In the genomic region with DNA sequence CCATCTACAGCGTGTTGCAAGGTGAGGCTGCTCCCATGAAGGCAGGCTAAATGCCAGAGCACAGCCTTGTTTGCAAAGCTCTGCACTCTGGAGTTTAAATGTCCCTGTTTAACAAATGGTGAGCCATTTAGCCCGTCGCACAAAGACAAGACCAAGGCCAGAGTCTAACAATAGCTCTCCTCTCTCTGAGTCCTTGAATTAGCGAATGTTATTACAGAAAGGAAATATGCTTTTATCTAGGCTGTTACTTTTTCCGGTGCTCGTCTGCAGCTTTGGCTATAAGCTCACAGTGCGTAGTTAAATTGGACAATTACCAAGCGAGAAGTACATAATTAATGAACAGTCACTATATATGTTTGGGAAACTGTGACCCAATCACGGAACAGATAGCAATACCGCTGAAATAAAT, we compare ENCODE assay signal across 14 mouse cellular contexts.
DNase-seq lines count a peak whose midpoint lies in the region; ATAC-seq lines count a peak whose summit lies in the region.
"Had no signal": no experiment of that assay in that cellular context is flagged by ENCODE, and none has a peak within 500 bp of the region (broad histone marks: within the 10 kb centered on the region; RNA-seq: fewer than 3 reads in every experiment).

No protein-coding gene starts in this region.

- H3K4me1 ChIP-seq in hindbrain, embryonic 14.5 days (replicated peaks; ENCODE audit: control insufficient read depth, insufficient read depth, low read length): peaks cover 19% of the 10 kb centered on the region
- peaks cover 24% of the 10 kb centered on the region for H3K4me1 ChIP-seq in hindbrain, embryonic 12.5 days
- peaks cover 18% of the 10 kb centered on the region for H3K4me1 ChIP-seq in midbrain, embryonic 16.5 days (ENCODE audit: control insufficient read depth, insufficient read depth, low read length)
- H3K4me1 ChIP-seq in midbrain, embryonic 13.5 days (replicated peaks): peaks cover 27% of the 10 kb centered on the region
- H3K4me1 ChIP-seq in forebrain, embryonic 14.5 days (ENCODE audit: control insufficient read depth, insufficient read depth, low read length): peaks cover 31% of the 10 kb centered on the region
- H3K4me1 ChIP-seq: liver, embryonic 12.5 days had no signal

- ATAC-seq in hindbrain, embryonic 14.5 days (ENCODE audit: low FRiP score): peak; percentile 37; the same call in 1 of the 2 replicates
- ATAC-seq in hindbrain, embryonic 12.5 days (ENCODE audit: low FRiP score): no peak
- ATAC-seq in midbrain, embryonic 16.5 days: no peak
- no peak for ATAC-seq in midbrain, embryonic 13.5 days
- ATAC-seq in forebrain, embryonic 14.5 days: peak; percentile 58
- ATAC-seq: activated CD4-positive, CD25-positive, alpha-beta regulatory T cell, adult 4 months; liver, embryonic 12.5 days had no signal

- DNase-seq in hindbrain, embryonic 14.5 days (ENCODE audit: low spot score): no peak
- peak; percentile 60 for DNase-seq in adrenal gland, postnatal 14 days
- DNase-seq in forebrain, embryonic 14.5 days (ENCODE audit: low spot score): peak; percentile 76
- no peak for DNase-seq in left cerebral cortex, postnatal 25 days (ENCODE audit: low spot score in 2 of 2)
- no peak for DNase-seq in cerebellum, adult 9-10 months
- DNase-seq: kidney, adult 11 months; kidney, postnatal 14 days; layer of hippocampus, adult 9-11 months; thymus, postnatal 14 days had no signal

- WGBS in hindbrain, embryonic 14.5 days: 43% methylated on average over 10 of the region's 10 CpGs
- 55% methylated on average over 10 of the region's 10 CpGs for WGBS in hindbrain, embryonic 12.5 days
- WGBS in midbrain, embryonic 16.5 days: 44% methylated on average over 10 of the region's 10 CpGs
- WGBS in midbrain, embryonic 13.5 days: 42% methylated on average over 10 of the region's 10 CpGs
- WGBS in forebrain, embryonic 14.5 days: 8% methylated on average over 10 of the region's 10 CpGs

- H3K36me3 ChIP-seq in hindbrain, embryonic 14.5 days (replicated peaks; ENCODE audit: control insufficient read depth, insufficient read depth): no peaks in the 10 kb centered on the region
- no peaks in the 10 kb centered on the region for H3K36me3 ChIP-seq in hindbrain, embryonic 12.5 days
- H3K36me3 ChIP-seq in midbrain, embryonic 16.5 days (ENCODE audit: control insufficient read depth, insufficient read depth, low read length): no peaks in the 10 kb centered on the region
- no peaks in the 10 kb centered on the region for H3K36me3 ChIP-seq in midbrain, embryonic 13.5 days
- no peaks in the 10 kb centered on the region for H3K36me3 ChIP-seq in forebrain, embryonic 14.5 days (ENCODE audit: control insufficient read depth, insufficient read depth, low read length)
- H3K36me3 ChIP-seq: liver, embryonic 12.5 days had no signal

- no peaks in the 10 kb centered on the region for H3K9me3 ChIP-seq in hindbrain, embryonic 14.5 days (ENCODE audit: control insufficient read depth, low read length)
- no peaks in the 10 kb centered on the region for H3K9me3 ChIP-seq in hindbrain, embryonic 12.5 days (replicated peaks)
- no peaks in the 10 kb centered on the region for H3K9me3 ChIP-seq in midbrain, embryonic 16.5 days (replicated peaks; ENCODE audit: control insufficient read depth, low read length, poor library complexity, severe bottlenecking)
- H3K9me3 ChIP-seq in midbrain, embryonic 13.5 days: no peaks in the 10 kb centered on the region
- no peaks in the 10 kb centered on the region for H3K9me3 ChIP-seq in forebrain, embryonic 14.5 days (replicated peaks; ENCODE audit: control insufficient read depth, low read length)
- H3K9me3 ChIP-seq: liver, embryonic 12.5 days had no signal

- intact Hi-C loops in left cerebral cortex, postnatal 25 days (cut with DNase I): no loop called here

- no peaks in the 10 kb centered on the region for H3K27me3 ChIP-seq in hindbrain, embryonic 14.5 days (ENCODE audit: control insufficient read depth, insufficient read depth, low read length)
- H3K27me3 ChIP-seq in hindbrain, embryonic 12.5 days: no peaks in the 10 kb centered on the region
- H3K27me3 ChIP-seq in midbrain, embryonic 16.5 days (ENCODE audit: control insufficient read depth, insufficient read depth, low read depth, low read length): no peaks in the 10 kb centered on the region
- no peaks in the 10 kb centered on the region for H3K27me3 ChIP-seq in midbrain, embryonic 13.5 days
- 0 out of 2 replicates have a peak, but pooled peaks cover 4% of the 10 kb centered on the region for H3K27me3 ChIP-seq in forebrain, embryonic 14.5 days (replicated peaks; ENCODE audit: control insufficient read depth, insufficient read depth, low read length)
- H3K27me3 ChIP-seq: liver, embryonic 12.5 days had no signal

- no peak overlapping the region for H3K4me3 ChIP-seq in hindbrain, embryonic 14.5 days (replicated peaks; ENCODE audit: low read length)
- no peak overlapping the region for H3K4me3 ChIP-seq in hindbrain, embryonic 12.5 days
- no peak overlapping the region for H3K4me3 ChIP-seq in midbrain, embryonic 16.5 days (ENCODE audit: low read depth, low read length)
- H3K4me3 ChIP-seq in midbrain, embryonic 13.5 days (replicated peaks): no peak overlapping the region
- H3K4me3 ChIP-seq in forebrain, embryonic 14.5 days (ENCODE audit: low read depth, low read length): no peak overlapping the region
- H3K4me3 ChIP-seq: liver, embryonic 12.5 days had no signal

- no peak overlapping the region for H3K4me2 ChIP-seq in hindbrain, embryonic 14.5 days (replicated peaks)
- H3K4me2 ChIP-seq in hindbrain, embryonic 12.5 days (replicated peaks): no peak overlapping the region
- H3K4me2 ChIP-seq in midbrain, embryonic 16.5 days (ENCODE audit: low read length): no peak overlapping the region
- H3K4me2 ChIP-seq in midbrain, embryonic 13.5 days (replicated peaks): no peak overlapping the region
- no peak overlapping the region for H3K4me2 ChIP-seq in forebrain, embryonic 14.5 days (ENCODE audit: low read length)
- H3K4me2 ChIP-seq: liver, embryonic 12.5 days had no signal

- no peak overlapping the region for H3K27ac ChIP-seq in hindbrain, embryonic 14.5 days
- H3K27ac ChIP-seq in hindbrain, embryonic 12.5 days: no peak overlapping the region
- peak overlapping the region; percentile 65 for H3K27ac ChIP-seq in midbrain, embryonic 16.5 days (ENCODE audit: low read length)
- no peak overlapping the region for H3K27ac ChIP-seq in midbrain, embryonic 13.5 days
- no peak overlapping the region; the same call in 1 of the 2 replicates for H3K27ac ChIP-seq in forebrain, embryonic 14.5 days (ENCODE audit: low read depth, low read length)
- H3K27ac ChIP-seq: liver, embryonic 12.5 days had no signal

- no peak overlapping the region for H3K9ac ChIP-seq in hindbrain, embryonic 14.5 days
- no peak overlapping the region for H3K9ac ChIP-seq in hindbrain, embryonic 12.5 days
- no peak overlapping the region; the same call in 1 of the 2 replicates for H3K9ac ChIP-seq in midbrain, embryonic 16.5 days (ENCODE audit: low read depth, low read length)
- no peak overlapping the region for H3K9ac ChIP-seq in midbrain, embryonic 13.5 days (replicated peaks)
- H3K9ac ChIP-seq in forebrain, embryonic 14.5 days (ENCODE audit: low read length): no peak overlapping the region
- H3K9ac ChIP-seq: liver, embryonic 12.5 days had no signal

Comparison
In these comparisons a context has a peak if more than half of its experiments do, and no peak if none do; other contexts are left out.
1. ATAC-seq: peak in hindbrain, embryonic 14.5 days (single experiment) and forebrain, embryonic 14.5 days (single experiment); none in hindbrain, embryonic 12.5 days (single experiment), midbrain, embryonic 16.5 days (single experiment) and midbrain, embryonic 13.5 days (single experiment).
2. DNase-seq: peak in adrenal gland, postnatal 14 days (single experiment) and forebrain, embryonic 14.5 days (single experiment); none in hindbrain, embryonic 14.5 days (single experiment), left cerebral cortex, postnatal 25 days (0 of 2) and cerebellum, adult 9-10 months (single experiment).